Mouse (Mus musculus): Measurements from ENCODE around the gene Gm20896. TPM values are rescaled to one million over a fixed set of nuclear protein-coding genes. Genes with fewer than 3 reads are reported as not detected.
"Not testable (repeated sequence)": the region's sequence is repeated elsewhere in the genome, so short reads cannot be mapped to it uniquely, and the experiment has no call there.

Gene Gm20896
- polyA plus RNA-seq (2015; fragmentation: Nextera tagmentation; extraction: Ambion mirVana) = not detected in 2 replicates

DNA sequence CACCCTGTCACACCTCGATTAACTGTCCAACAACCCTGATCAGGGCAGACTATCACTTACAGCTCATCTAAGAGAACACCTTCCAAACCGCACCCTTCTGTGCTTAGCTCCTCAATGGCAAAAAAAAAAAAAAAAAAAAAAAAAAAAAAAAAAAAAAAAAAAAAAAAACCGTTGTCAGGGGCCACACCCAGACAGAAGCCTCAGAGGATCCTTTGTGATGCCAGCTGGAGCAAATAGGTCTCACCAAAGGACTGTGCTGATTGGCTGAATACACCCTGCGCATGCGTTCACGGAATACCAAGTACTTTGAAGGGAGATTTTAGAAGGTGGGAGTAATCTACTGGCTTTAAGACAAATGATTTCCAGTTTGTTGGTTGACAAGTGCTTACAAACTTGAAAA is at the start of gene Gm20896:
TSS of gene Gm20896 (minus strand) at position 101 of the 400 bp plus-strand sequence.
- not testable (repeated sequence) for H3K36me3 ChIP-seq (ENCODE audit: control insufficient read depth, insufficient read depth); H3K9me3 ChIP-seq (replicated peaks; ENCODE audit: control insufficient read depth, low read length); H3K4me1 ChIP-seq (ENCODE audit: control insufficient read depth, low read depth, low read length); H3K4me2 ChIP-seq (ENCODE audit: low read depth, low read length); H3K27ac ChIP-seq (ENCODE audit: low read length); H3K4me3 ChIP-seq (ENCODE audit: low read depth, low read length); ATAC-seq (ENCODE audit: low read depth); H3K27me3 ChIP-seq (ENCODE audit: control insufficient read depth, insufficient read depth, low read depth, low read length); H3K9ac ChIP-seq (ENCODE audit: low read depth, low read length)
- no CpG with 5 or more reads among the region's 6 CpGs for WGBS (ENCODE audit: insufficient replicate concordance)

Data from liver, embryonic 16.5 days (tissue).